Mouse (Mus musculus) limb, embryonic 14.5 days (tissue): ENCODE measurements around the gene Ttc34. TPM values are rescaled to one million over a fixed set of nuclear protein-coding genes. Genes with fewer than 3 reads are reported as not detected.
A peak's percentile ranks its signal among the peaks of the same experiment; 100 is the strongest.

Experiments used
- ATAC-seq: fragments of 200-750 bp; cut with Nextera tagmentation; 2 replicates; pipeline ENCODE4 v1.8.0; 2017; ENCODE audit warnings: low read depth, moderate number of reproducible peaks, moderate TSS enrichment; ENCODE audit not compliant: low FRiP score
- DNase-seq: peaks from one replicate; pipeline ENCODE4 v3.0.0-alpha.2; 2015; ENCODE audit warnings: low spot score
- H3K27ac ChIP-seq: fragments of 300-500 bp; sonication (generic); replicated peaks from 2 replicates; pipeline ENCODE4 v1.5.1; 2014; ENCODE audit warnings: low read depth, mild to moderate bottlenecking, low read length, moderate library complexity, mixed read lengths
- H3K27me3 ChIP-seq: fragments of 300-500 bp; sonication (generic); 2 replicates; pipeline ENCODE4 v1.6.1; 2014; ENCODE audit warnings: low read length, mixed read lengths; ENCODE audit not compliant: control insufficient read depth, insufficient read depth
- H3K36me3 ChIP-seq: fragments of 300-500 bp; sonication (generic); 2 replicates; pipeline ENCODE4 v1.6.1; 2014; ENCODE audit warnings: mild to moderate bottlenecking, low read length, moderate library complexity, mixed read lengths; ENCODE audit not compliant: control insufficient read depth, insufficient read depth
- H3K4me1 ChIP-seq: fragments of 300-500 bp; sonication (generic); 2 replicates; pipeline ENCODE4 v1.6.1; 2014; ENCODE audit warnings: antibody characterized with exemption, low read length, mixed read lengths; ENCODE audit not compliant: control insufficient read depth, insufficient read depth
- H3K4me2 ChIP-seq: fragments of 300-500 bp; sonication (generic); replicated peaks from 2 replicates; pipeline ENCODE4 v1.6.1; 2014; ENCODE audit warnings: low read depth, mild to moderate bottlenecking, low read length, moderate library complexity; ENCODE audit not compliant: severe bottlenecking
- H3K4me3 ChIP-seq: fragments of 300-500 bp; sonication (generic); replicated peaks from 2 replicates; pipeline ENCODE4 v1.5.1; 2014; ENCODE audit warnings: low read length
- H3K9ac ChIP-seq: fragments of 300-500 bp; sonication (generic); 2 replicates; pipeline ENCODE4 v1.6.1; 2014; ENCODE audit warnings: mild to moderate bottlenecking, low read depth, low read length, moderate library complexity; ENCODE audit not compliant: severe bottlenecking
- H3K9me3 ChIP-seq: fragments of 300-500 bp; sonication (generic); 2 replicates; pipeline ENCODE4 v1.6.1; 2016; ENCODE audit warnings: low read length; ENCODE audit not compliant: control insufficient read depth
- POLR2A ChIP-seq: fragments of 200-500 bp; IDR thresholded peaks from 2 replicates; pipeline ENCODE4 v1.8.0; 2012; ENCODE audit warnings: inconsistent platforms, mild to moderate bottlenecking, moderate library complexity, borderline replicate concordance; ENCODE audit not compliant: insufficient read depth, insufficient read length; ENCODE audit errors: extremely low read depth
- WGBS: fragments of 180-500 bp; shearing (Covaris S2); extraction: QIAGEN DNeasy Blood & Tissue Kit; methylation state at CpG from one replicate; pipeline ENCODE4 v1.1.7; 2014; 5-methylcytosine and 5-hydroxymethylcytosine counted together
- polyA plus RNA-seq, 2 experiments: library from polyadenylated mRNA; depleted of rRNA in 1 of 2; stranded (reverse) in 1 of 2; unstranded in 1 of 2; fragments of >200 nt; fragmentation: Nextera tagmentation in 1 of 2; extraction: Ambion mirVana in 1 of 2; gene quantifications; 2 replicates each; pipeline versions ENCODE4 v1.2.1 to v1.2.3; 2012 to 2014

Ttc34 gene
- polyA plus RNA-seq (2012; rRNA removed) = 0.09 and 0.13 TPM in 2 replicates
- polyA plus RNA-seq (2014; fragmentation: Nextera tagmentation; extraction: Ambion mirVana) = 0.06 and 0.10 TPM in 2 replicates

DNA sequence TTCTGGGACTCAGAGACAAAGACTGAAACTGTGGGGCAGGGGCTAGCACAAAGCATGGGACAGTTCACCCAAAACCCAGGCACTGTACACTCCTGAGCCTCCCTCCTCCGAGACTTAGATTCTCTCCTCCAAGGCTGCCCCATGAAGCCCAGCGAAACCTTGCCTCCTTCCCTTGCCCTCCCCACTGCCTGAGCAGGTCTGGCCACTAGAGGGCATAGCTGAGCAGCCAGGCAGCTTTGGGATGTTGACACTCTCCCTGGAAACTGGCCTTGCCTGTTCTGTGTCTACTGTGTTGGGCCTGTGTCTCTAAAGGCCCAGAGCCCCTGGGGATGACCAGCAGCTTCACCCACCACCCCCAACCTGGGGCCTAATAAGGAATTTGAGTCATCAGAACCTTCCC lies at the start of gene Ttc34:
TSS of gene Ttc34 (plus strand) at position 290 of the 400 bp plus-strand sequence.
- Histone ChIP-seq H3K9ac (no peak within 1 kb of the TSS), H3K27me3 (no peaks in the 10 kb centered on the region), H3K36me3 (no peaks in the 10 kb centered on the region), H3K27ac (no peak within 1 kb of the TSS), H3K4me1 (no peaks in the 10 kb centered on the region), H3K9me3 (no peaks in the 10 kb centered on the region), H3K4me3 (no peak within 1 kb of the TSS), H3K4me2 (no peak within 1 kb of the TSS)
- 53% methylated on average over 2 of the region's 2 CpGs for WGBS
- ATAC-seq = no peak
- TF ChIP-seq POLR2A = no peak
- no peak for DNase-seq

DNA sequence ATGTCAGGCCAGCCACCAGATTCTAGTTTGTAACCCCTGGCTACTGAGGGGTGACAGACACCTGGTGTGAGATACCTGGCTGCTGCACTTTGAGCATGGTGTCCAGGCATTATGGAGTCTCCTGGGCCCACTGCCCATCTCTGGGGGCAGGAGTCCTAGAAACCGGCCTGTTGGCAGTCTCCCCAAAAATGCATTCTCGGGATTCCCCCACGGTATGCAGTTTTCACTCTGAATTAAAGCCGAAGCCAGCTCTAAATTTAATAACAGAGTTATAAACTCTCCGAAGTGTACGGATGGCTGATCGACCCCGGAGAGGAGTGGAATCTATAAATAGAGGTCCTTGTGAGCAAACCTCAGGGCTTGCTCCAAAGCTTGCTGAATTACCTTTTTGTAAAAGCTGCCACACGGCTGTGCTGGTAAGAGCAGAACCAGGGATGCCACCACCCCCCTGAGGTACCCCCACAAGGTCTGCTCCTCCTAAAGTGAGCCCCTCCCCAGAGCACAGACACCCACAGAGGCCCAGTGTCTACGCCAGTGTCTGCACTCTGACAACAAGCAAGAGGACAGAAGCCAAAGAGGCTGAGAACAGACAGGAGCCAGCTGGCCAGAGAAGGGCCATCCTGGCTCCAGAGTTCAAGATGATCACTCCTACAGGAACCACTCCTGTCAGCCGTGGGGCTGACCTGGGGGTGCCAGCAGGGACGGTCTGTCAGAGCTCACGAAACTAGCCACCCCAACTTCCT lies 49.1 kb upstream of the Ttc34 start:
- TF ChIP-seq POLR2A = no peak
- H3K4me3 ChIP-seq = no peak overlapping the region
- H3K27me3 ChIP-seq = 0 out of 2 replicates have a peak, but pooled peaks cover 6% of the 10 kb centered on the region
- peaks cover 18% of the 10 kb centered on the region for H3K4me1 ChIP-seq
- ATAC-seq = no peak
- no peaks in the 10 kb centered on the region for H3K36me3 ChIP-seq
- WGBS = 42% methylated on average over 12 of the region's 13 CpGs
- H3K9ac ChIP-seq = no peak overlapping the region
- no peak overlapping the region for H3K4me2 ChIP-seq
- H3K27ac ChIP-seq = no peak overlapping the region; the same call in 1 of the 2 replicates
- DNase-seq = peak; percentile 43
- no peaks in the 10 kb centered on the region for H3K9me3 ChIP-seq

DNA sequence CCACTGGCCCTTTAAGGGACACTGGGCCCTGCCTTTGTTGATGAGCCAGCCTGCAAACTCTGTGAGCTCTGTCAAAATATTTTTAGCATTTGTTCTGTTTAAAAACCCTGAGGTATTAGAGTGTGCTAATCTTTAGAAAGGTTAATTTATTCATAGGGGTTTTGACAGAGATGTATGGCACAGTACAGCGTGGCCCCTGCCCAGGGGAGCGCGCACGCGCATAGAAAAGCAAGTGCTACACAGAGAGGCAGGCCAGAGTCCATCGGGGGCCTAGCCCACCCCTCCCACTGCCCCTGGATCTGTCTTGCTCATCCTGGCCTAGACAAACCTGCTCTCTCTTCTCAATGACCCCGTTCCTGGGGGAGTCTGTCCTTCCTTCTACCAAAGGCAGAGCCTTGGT lies 45.4 kb upstream of the Ttc34 start:
- Histone ChIP-seq H3K4me3 (no peak overlapping the region), H3K27ac (no peak overlapping the region), H3K36me3 (no peaks in the 10 kb centered on the region), H3K9me3 (no peaks in the 10 kb centered on the region), H3K9ac (no peak overlapping the region), H3K4me1 (peaks cover 15% of the 10 kb centered on the region), H3K27me3 (no peaks in the 10 kb centered on the region), H3K4me2 (no peak overlapping the region)
- no peak for ATAC-seq
- 92% methylated on average over 7 of the region's 7 CpGs for WGBS
- DNase-seq = no peak
- no peak for TF ChIP-seq POLR2A

DNA sequence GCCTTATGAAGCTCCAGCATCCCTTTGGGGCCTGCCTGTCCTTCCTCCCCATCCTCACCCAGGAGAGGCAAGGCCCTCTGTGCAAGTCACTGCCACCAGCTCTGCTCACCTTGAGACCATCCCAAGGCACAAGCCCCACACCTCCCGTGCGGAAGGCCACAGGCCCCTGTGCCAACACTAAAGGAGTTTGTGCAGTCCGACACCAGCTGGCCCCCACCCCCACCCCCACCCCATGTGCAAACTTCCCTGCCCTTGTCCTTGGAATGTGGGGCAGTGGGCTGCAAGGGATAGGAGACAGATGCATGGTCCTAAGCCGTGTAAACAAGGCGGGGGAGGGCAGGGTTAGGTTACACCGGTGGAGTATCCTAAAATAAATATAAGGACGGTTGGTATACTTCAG lies 43.8 kb upstream of the Ttc34 start:
- 60% methylated on average over 7 of the region's 7 CpGs for WGBS
- Histone ChIP-seq H3K4me1 (peaks cover 4% of the 10 kb centered on the region), H3K9ac (no peak overlapping the region), H3K9me3 (no peaks in the 10 kb centered on the region), H3K27me3 (no peaks in the 10 kb centered on the region), H3K4me2 (no peak overlapping the region), H3K36me3 (no peaks in the 10 kb centered on the region), H3K27ac (no peak overlapping the region), H3K4me3 (no peak overlapping the region)
- no peak for ATAC-seq
- TF ChIP-seq POLR2A = no peak
- DNase-seq = no peak

DNA sequence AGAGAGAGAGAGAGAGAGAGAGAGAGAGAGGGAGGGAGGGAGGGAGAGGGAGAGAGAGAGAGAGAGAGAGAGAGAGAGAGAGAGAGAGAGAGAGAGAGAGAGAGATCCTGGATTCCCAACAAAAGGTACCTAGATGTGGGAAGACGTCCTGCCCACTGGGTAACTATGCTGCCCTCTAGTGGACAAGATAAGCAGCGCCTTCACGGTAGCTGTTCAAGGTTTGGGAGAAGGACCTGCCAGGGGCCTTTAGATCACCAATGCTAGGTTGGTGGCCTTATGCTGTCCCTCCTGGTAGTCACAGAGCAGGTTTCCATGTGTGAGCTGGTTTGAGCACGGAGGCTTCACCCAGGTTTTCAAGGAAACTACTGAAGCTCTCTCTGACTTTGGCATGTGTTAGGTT lies 39.4 kb upstream of the Ttc34 start:
- no peaks in the 10 kb centered on the region for H3K9me3 ChIP-seq
- no peaks in the 10 kb centered on the region for H3K36me3 ChIP-seq
- H3K4me3 ChIP-seq = no peak overlapping the region
- H3K27ac ChIP-seq = no peak overlapping the region
- WGBS = 7% methylated on average over 4 of the region's 4 CpGs
- no peak overlapping the region for H3K4me2 ChIP-seq
- peak; percentile 58 for DNase-seq
- no peak for ATAC-seq
- TF ChIP-seq POLR2A = no peak
- no peaks in the 10 kb centered on the region for H3K27me3 ChIP-seq
- H3K9ac ChIP-seq = no peak overlapping the region
- peaks cover 11% of the 10 kb centered on the region for H3K4me1 ChIP-seq
